Mouse (Mus musculus) embryonic fibroblast, embryonic 13.5 days (primary cell): ENCODE data around the gene Mbd3. TPM values are rescaled to one million over a fixed set of nuclear protein-coding genes. Genes with fewer than 3 reads are reported as not detected.
A peak's percentile ranks its signal among the peaks of the same experiment; 100 is the strongest.

Experiments used
- H3K27ac ChIP-seq: 2 replicates; pipeline ENCODE4 v1.5.1; 2012; ENCODE audit warnings: low read length, control low read depth, inconsistent platforms; ENCODE audit not compliant: insufficient read depth
- H3K4me1 ChIP-seq: 2 replicates; pipeline ENCODE4 v1.6.1; 2011; ENCODE audit warnings: low read length; ENCODE audit not compliant: control insufficient read depth, insufficient read depth
- H3K4me3 ChIP-seq: 2 replicates; pipeline ENCODE4 v1.5.1; 2011; ENCODE audit warnings: mild to moderate bottlenecking, control low read depth, low read length; ENCODE audit not compliant: insufficient read depth
- CTCF ChIP-seq: IDR thresholded peaks from 2 replicates; pipeline ENCODE4 v1.5.1; 2011; ENCODE audit warnings: mild to moderate bottlenecking, control low read depth, low read length, moderate library complexity, borderline replicate concordance; ENCODE audit not compliant: insufficient read depth
- POLR2A ChIP-seq: IDR thresholded peaks from 2 replicates; pipeline ENCODE4 v1.6.1; 2011; ENCODE audit warnings: low read depth, mild to moderate bottlenecking, control low read depth, low read length, moderate library complexity
- polyA plus RNA-seq: library from polyadenylated mRNA; stranded (reverse); fragments of >200 nt; gene quantifications from 2 replicates; pipeline ENCODE4 v1.2.4, GENCODE M21; 2011; ENCODE audit warnings: low read depth; ENCODE audit not compliant: missing spikeins, insufficient read length

Gene Mbd3
- polyA plus RNA-seq, result 83.3 and 99.1 TPM in 2 replicates

GRCm38 (mm10) chr10:80399191-80399972 is at the start of gene Mbd3:
Gene Mbd3 (minus strand): TSS chr10:80399550.
- Histone ChIP-seq H3K4me1 (peaks cover 3% of the 10 kb centered on the region; the same call in 1 of the 2 replicates), H3K4me3 (peak within 1 kb of the TSS; percentile 62), H3K27ac (peak within 1 kb of the TSS; percentile 89)
- TF ChIP-seq POLR2A (peak; percentile 99), CTCF (no peak)

DNA sequence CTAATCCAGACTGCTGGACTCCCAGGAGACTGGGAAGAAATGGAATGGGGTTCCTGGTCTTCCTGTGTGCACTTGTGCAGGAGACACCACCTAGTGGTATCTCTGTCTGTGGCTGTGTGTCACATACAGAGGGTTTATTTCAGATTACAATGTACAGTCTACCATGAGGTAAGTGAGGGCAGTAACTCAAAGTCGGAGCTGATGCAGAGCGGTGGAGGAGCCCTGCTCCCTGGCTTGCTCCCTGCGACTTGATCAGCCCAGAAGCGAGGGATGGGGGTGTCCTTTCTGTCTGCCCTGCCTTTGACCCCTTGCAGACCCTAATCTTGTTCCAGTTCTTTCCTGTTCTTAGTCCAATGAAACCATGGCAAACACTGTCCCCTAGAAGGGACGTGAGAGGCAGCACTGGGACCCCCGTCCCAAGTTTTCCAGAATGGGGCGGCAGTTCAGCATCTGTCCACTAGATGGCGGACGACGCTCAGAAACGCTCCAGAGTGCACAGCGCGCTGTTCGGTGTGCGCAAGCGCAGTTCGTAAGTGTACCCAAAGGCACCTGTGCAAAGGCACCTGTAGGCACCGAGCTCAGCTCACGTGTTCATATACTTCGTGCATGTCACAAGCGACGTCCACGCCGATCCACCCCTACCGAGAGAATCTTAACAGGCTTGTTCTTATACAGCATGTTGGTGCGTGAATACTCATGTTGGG is 46.7 kb upstream of the Mbd3 start:
- H3K27ac ChIP-seq, result no peak overlapping the region
- H3K4me1 ChIP-seq, result no peaks in the 10 kb centered on the region
- no peak overlapping the region for H3K4me3 ChIP-seq
- TF ChIP-seq POLR2A, result no peak
- peak; percentile 95 for TF ChIP-seq CTCF

DNA sequence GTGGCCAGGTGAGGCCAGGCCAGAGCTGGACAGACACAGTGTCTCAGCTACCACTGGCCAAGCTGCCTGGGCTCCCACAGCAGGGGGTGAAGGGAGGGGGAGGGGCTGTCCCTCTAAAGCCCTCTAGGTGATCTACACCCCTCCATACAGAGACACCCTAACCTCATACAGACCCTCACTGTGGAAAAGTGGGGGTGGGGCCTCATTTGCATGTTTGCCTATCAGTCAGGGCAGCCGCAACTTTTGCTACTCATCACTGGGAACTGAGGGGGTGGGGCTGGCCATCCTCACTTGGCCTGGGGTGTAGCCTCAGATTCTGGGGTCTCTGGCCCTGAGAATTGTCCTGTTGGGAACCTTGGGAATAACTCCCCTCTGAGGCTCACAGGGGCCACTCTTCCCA is 45.7 kb upstream of the Mbd3 start:
- Histone ChIP-seq H3K4me3 (no peak overlapping the region), H3K27ac (no peak overlapping the region), H3K4me1 (no peaks in the 10 kb centered on the region)
- TF ChIP-seq POLR2A, result no peak
- TF ChIP-seq CTCF, result no peak

DNA sequence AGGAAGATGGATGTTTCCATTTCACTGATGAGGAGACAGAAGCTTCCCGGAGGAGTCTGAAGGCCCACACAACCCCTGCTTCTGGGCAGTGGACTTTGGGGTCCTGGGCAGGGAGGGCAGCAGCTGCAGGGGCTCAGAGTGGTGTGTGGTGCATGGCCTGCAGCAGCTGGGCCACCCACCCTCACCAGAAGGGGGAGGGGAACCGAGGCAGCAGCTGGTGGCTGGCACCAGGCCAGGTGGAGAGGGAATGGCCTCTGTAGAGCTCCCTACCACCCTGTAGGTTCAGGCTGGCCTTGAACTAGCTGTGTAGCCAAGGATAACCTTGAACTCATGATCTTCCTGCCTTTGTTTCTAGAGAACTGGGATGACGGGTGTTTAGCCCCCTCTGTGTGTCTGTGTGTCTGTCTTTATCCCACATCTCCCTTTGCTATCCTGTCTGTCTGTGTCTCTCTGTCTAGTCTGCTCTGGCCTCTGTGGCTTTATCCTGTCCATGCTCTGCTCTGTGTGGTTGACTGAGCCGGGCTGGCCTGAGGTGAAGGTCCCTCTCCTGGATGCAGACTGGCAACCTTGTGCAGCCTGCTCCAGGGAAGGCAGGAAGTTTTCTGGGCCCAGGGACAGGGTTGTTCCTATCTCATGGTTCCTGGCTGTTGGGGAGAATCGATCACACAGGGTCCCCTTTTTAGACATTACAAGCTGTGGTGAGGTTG is 45.1 kb upstream of the Mbd3 start:
- no peak for TF ChIP-seq CTCF
- no peak for TF ChIP-seq POLR2A
- H3K4me3 ChIP-seq, result no peak overlapping the region
- H3K27ac ChIP-seq, result no peak overlapping the region
- no peaks in the 10 kb centered on the region for H3K4me1 ChIP-seq

- Histone ChIP-seq H3K27ac (no peak overlapping the region), H3K4me3 (no peak overlapping the region), H3K4me1 (no peaks in the 10 kb centered on the region)
- TF ChIP-seq POLR2A, result no peak
- no peak for TF ChIP-seq CTCF
These were observed 44.4 kb upstream of the Mbd3 start for GRCm38 (mm10) chr10:80443575-80444278.

DNA sequence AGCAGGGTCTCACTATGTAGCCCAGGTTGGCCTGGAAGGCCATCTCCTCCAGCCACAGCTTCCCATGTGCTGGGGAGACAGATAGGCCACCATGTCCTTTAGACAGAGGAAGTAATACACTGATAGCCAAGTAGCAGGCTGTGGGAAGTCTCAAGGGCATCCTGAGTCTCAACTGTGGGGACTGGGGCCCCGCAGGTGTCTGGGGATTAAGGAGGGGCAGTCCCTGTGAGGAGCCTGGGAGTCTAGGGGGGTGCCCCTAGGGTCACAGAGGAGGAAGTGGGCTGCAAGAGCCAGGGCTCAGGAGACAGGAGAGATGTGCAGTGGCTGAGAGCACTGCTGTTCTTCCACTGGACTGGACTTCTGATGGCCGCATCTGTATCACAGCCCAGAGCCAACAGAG is 43.6 kb upstream of the Mbd3 start:
- Histone ChIP-seq H3K4me1 (no peaks in the 10 kb centered on the region), H3K4me3 (no peak overlapping the region), H3K27ac (no peak overlapping the region)
- TF ChIP-seq POLR2A, result no peak
- TF ChIP-seq CTCF, result no peak

DNA sequence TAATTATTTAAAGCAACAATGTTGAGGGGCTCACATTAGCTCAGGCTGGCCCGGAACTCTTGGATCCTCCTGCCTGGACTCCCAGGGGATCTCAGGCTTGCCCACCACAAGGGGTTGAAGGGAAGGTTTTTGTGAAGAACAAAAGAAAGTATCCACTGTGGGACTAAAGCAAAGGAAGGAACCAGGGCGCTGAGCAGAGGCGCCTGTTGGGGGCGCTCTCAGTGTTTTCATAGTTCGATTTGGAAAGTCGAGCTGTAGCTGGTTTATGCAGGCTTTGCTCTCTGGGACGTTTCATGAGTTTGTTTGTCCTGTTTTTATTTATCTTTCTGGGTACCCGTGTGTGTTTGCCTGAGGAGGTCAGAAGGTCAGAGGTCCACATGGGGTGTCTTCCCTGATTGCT is 42.2 kb upstream of the Mbd3 start:
- H3K4me3 ChIP-seq, result no peak overlapping the region
- TF ChIP-seq CTCF (no peak), POLR2A (no peak)
- no peaks in the 10 kb centered on the region for H3K4me1 ChIP-seq
- H3K27ac ChIP-seq, result no peak overlapping the region

- H3K4me3 ChIP-seq, result no peak overlapping the region
- no peaks in the 10 kb centered on the region for H3K4me1 ChIP-seq
- no peak overlapping the region for H3K27ac ChIP-seq
- TF ChIP-seq POLR2A (no peak), CTCF (no peak)
These were observed 40.7 kb upstream of the Mbd3 start for GRCm38 (mm10) chr10:80440031-80440430.

GRCm38 (mm10) chr10:80437973-80438372 is 38.6 kb upstream of the Mbd3 start:
- H3K27ac ChIP-seq, result no peak overlapping the region
- H3K4me3 ChIP-seq, result no peak overlapping the region
- no peaks in the 10 kb centered on the region for H3K4me1 ChIP-seq
- no peak for TF ChIP-seq POLR2A
- no peak for TF ChIP-seq CTCF
